Mouse (Mus musculus): Measurements from ENCODE around the gene Antxr1.

- no peak for TF ChIP-seq CTCF (conservative IDR thresholded peaks at IDR 0.05 in 1 of 2, IDR thresholded peaks at IDR 0.05 in 1 of 2; ENCODE audit: low read depth in 2 of 2, low read length in 2 of 2)
- TF ChIP-seq KAT2A (IDR thresholded peaks at IDR 0.05; ENCODE audit: insufficient replicate concordance, low read length), result no peak
- no peak for TF ChIP-seq POLR2A (IDR thresholded peaks at IDR 0.05; ENCODE audit: low read depth, low read length)
- TF ChIP-seq EP300 (IDR thresholded peaks at IDR 0.05; ENCODE audit: low read length), result no peak
- no peak for TF ChIP-seq USF1 (IDR thresholded peaks at IDR 0.05; ENCODE audit: low read depth, low read length)
- TF ChIP-seq ZMIZ1 (IDR thresholded peaks at IDR 0.05; ENCODE audit: low read depth, low read length), result no peak
- no peak for TF ChIP-seq POLR2AphosphoS2 (IDR thresholded peaks at IDR 0.05; ENCODE audit: low read depth, low read length)
- TF ChIP-seq HCFC1 (IDR thresholded peaks at IDR 0.05; ENCODE audit: low read depth, low read length), result no peak
- no peak for TF ChIP-seq MAZ (IDR thresholded peaks at IDR 0.05; ENCODE audit: low read depth, low read length)
Measured at GRCm38 (mm10) chr6:87237260-87237659, 98.4 kb downstream of the Antxr1 start.
